ENCODE assay signal across 15 mouse cellular contexts in the genomic region with DNA sequence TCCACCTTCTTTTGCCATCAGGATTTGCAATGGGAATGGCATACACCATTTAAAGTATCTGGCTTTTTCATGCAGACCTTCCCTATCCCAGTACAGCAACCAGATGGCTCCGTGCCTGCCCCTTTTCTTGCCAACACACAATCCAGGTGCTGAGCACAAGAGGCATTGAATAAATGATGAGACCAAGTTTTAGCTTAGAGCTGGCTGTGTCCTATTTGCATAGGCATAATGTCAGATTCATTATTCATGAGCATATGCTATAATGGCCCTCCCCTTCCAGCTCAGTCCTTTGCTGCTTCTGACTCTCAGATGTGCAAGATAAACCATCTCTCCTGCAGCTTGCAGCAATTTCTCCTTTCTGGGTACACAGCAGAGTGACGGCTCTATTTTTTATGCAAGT.
DNase-seq lines count a peak whose midpoint lies in the region; ATAC-seq and TF ChIP-seq lines count a peak whose summit lies in the region.
"Had no signal": no experiment of that assay in that cellular context is flagged by ENCODE, and none has a peak within 500 bp of the region (broad histone marks: within the 10 kb centered on the region; RNA-seq: fewer than 3 reads in every experiment).

No protein-coding gene starts in this region.

- H3K27me3 ChIP-seq in forebrain, embryonic 13.5 days: no peaks in the 10 kb centered on the region
- no peaks in the 10 kb centered on the region for H3K27me3 ChIP-seq in forebrain, embryonic 10.5 days (ENCODE audit: poor library complexity, severe bottlenecking)
- no peaks in the 10 kb centered on the region for H3K27me3 ChIP-seq in midbrain, embryonic 13.5 days
- H3K27me3 ChIP-seq in thymus, adult 2 months (ENCODE audit: control insufficient read depth, insufficient read depth, low read length): no peaks in the 10 kb centered on the region

- no peak overlapping the region for H3K4me2 ChIP-seq in forebrain, embryonic 13.5 days
- H3K4me2 ChIP-seq in midbrain, embryonic 13.5 days (replicated peaks): no peak overlapping the region
- H3K4me2 ChIP-seq: heart, embryonic 12.5 days; lung, embryonic 14.5 days had no signal

- WGBS in forebrain, embryonic 13.5 days: 65% methylated on average over 2 of the region's 2 CpGs
- 84% methylated on average over 2 of the region's 2 CpGs for WGBS in forebrain, embryonic 10.5 days
- WGBS in midbrain, embryonic 13.5 days: 49% methylated on average over 2 of the region's 2 CpGs
- 84% methylated on average over 2 of the region's 2 CpGs for WGBS in thymus, adult 2 months

- no peak overlapping the region for H3K27ac ChIP-seq in forebrain, embryonic 13.5 days
- H3K27ac ChIP-seq in forebrain, embryonic 10.5 days: no peak overlapping the region
- no peak overlapping the region for H3K27ac ChIP-seq in midbrain, embryonic 13.5 days
- H3K27ac ChIP-seq in thymus, adult 2 months (ENCODE audit: control insufficient read depth, insufficient read depth, low read length): no peak overlapping the region

- TF ChIP-seq CTCF in thymus, adult 2 months (IDR thresholded peaks at IDR 0.05; ENCODE audit: borderline replicate concordance, control insufficient read depth, extremely low read depth, insufficient read depth, low read length, poor library complexity): no peak

- DNase-seq in forebrain, embryonic 10.5 days (ENCODE audit: extremely low spot score, low spot score): no peak
- DNase-seq in right cerebral cortex, postnatal 4 days: peak; percentile 40
- no peak for DNase-seq in right cerebral cortex, adult 2 months (ENCODE audit: low spot score in 2 of 2)
- no peak for DNase-seq in lung, postnatal 25 days (ENCODE audit: low spot score)
- no peak for DNase-seq in thymus, adult 2 months
- no peak for DNase-seq in kidney, adult 11 months
- DNase-seq: adrenal gland, postnatal 25 days; cerebellum, adult 11 months; embryo, embryonic 11 days; kidney, postnatal 10 days; liver; lung, embryonic 14.5 days had no signal

- TF ChIP-seq POLR2A in thymus, adult 2 months (IDR thresholded peaks at IDR 0.05; ENCODE audit: control insufficient read depth, extremely low read depth, insufficient read depth, low read length, poor library complexity): no peak

- no peaks in the 10 kb centered on the region for H3K36me3 ChIP-seq in forebrain, embryonic 13.5 days (ENCODE audit: poor library complexity, severe bottlenecking)
- no peaks in the 10 kb centered on the region for H3K36me3 ChIP-seq in forebrain, embryonic 10.5 days (replicated peaks)
- no peaks in the 10 kb centered on the region for H3K36me3 ChIP-seq in midbrain, embryonic 13.5 days
- H3K36me3 ChIP-seq in thymus, adult 2 months (ENCODE audit: control insufficient read depth, insufficient read depth, low read length): no peaks in the 10 kb centered on the region
- H3K36me3 ChIP-seq: heart, embryonic 12.5 days had no signal

- ATAC-seq in forebrain, embryonic 13.5 days: peak; percentile 95
- peak; percentile 86 for ATAC-seq in midbrain, embryonic 13.5 days

- H3K4me1 ChIP-seq in forebrain, embryonic 13.5 days: 0 out of 2 replicates have a peak, but pooled peaks cover 5% of the 10 kb centered on the region
- H3K4me1 ChIP-seq in forebrain, embryonic 10.5 days: no peaks in the 10 kb centered on the region
- H3K4me1 ChIP-seq in midbrain, embryonic 13.5 days (replicated peaks): peaks cover 7% of the 10 kb centered on the region
- H3K4me1 ChIP-seq in thymus, adult 2 months (replicated peaks; ENCODE audit: control insufficient read depth, insufficient read depth, low read length): no peaks in the 10 kb centered on the region

- no peaks in the 10 kb centered on the region for H3K9me3 ChIP-seq in forebrain, embryonic 13.5 days (replicated peaks)
- no peaks in the 10 kb centered on the region for H3K9me3 ChIP-seq in forebrain, embryonic 10.5 days
- no peaks in the 10 kb centered on the region for H3K9me3 ChIP-seq in midbrain, embryonic 13.5 days
- H3K9me3 ChIP-seq: heart, embryonic 12.5 days had no signal

- H3K4me3 ChIP-seq in forebrain, embryonic 13.5 days: no peak overlapping the region
- H3K4me3 ChIP-seq in forebrain, embryonic 10.5 days: no peak overlapping the region
- no peak overlapping the region for H3K4me3 ChIP-seq in midbrain, embryonic 13.5 days (replicated peaks)
- no peak overlapping the region for H3K4me3 ChIP-seq in thymus, adult 2 months (ENCODE audit: control insufficient read depth, insufficient read depth, low read length)
- H3K4me3 ChIP-seq: heart, embryonic 12.5 days had no signal

- no peak overlapping the region for H3K9ac ChIP-seq in forebrain, embryonic 13.5 days
- no peak overlapping the region for H3K9ac ChIP-seq in midbrain, embryonic 13.5 days (replicated peaks)
- H3K9ac ChIP-seq: heart, embryonic 12.5 days; lung, embryonic 14.5 days had no signal
